Mouse (Mus musculus): ENCODE data around the gene Olfm2.

GRCm38 (mm10) chr9:20737227-20737626 lies 8.9 kb downstream of the Olfm2 start:
- TF ChIP-seq CTCF (IDR thresholded peaks at IDR 0.05; ENCODE audit: control insufficient read depth, insufficient read depth, insufficient read length), result no peak
- no peak for TF ChIP-seq MYOD1 (IDR thresholded peaks at IDR 0.05; ENCODE audit: control insufficient read depth, insufficient read length, low read depth)
- TF ChIP-seq MAX (IDR thresholded peaks at IDR 0.05), result no peak
- no peak for TF ChIP-seq CEBPB (IDR thresholded peaks at IDR 0.05; ENCODE audit: low read depth)

Measured in C2C12 (cell line).